Mouse (Mus musculus) adipocyte (in vitro differentiated cells): Measurements from ENCODE around the gene Mfsd4b5.
A peak's percentile ranks its signal among the peaks of the same experiment; 100 is the strongest.
"Not testable (repeated sequence)": the region's sequence is repeated elsewhere in the genome, so short reads cannot be mapped to it uniquely, and the experiment has no call there.

Experiments used
- DNase-seq: peaks from one replicate; pipeline ENCODE4 v3.0.0-alpha.2; 2016; ENCODE audit warnings: low spot score

Gene Mfsd4b5

DNA sequence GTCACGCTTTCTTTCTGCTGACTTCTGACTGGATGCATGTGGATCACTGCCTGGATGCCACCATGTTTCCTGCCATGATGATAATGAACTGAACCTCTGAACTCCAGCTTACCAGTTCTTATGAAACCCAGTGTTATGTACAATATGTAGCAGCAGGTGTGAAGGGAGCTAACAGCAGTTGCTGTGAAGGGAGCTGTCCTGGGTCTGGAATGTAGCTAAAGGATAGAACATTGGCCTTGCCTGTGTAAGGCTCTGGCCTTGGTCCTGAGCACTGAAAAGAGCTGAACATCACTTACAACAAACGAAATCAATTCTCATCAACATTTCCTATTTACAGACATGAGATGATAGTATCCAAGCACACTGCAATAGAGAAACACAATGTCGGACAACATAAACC is 18.9 kb downstream of the Mfsd4b5 start:
- peak; percentile 63 for DNase-seq

DNA sequence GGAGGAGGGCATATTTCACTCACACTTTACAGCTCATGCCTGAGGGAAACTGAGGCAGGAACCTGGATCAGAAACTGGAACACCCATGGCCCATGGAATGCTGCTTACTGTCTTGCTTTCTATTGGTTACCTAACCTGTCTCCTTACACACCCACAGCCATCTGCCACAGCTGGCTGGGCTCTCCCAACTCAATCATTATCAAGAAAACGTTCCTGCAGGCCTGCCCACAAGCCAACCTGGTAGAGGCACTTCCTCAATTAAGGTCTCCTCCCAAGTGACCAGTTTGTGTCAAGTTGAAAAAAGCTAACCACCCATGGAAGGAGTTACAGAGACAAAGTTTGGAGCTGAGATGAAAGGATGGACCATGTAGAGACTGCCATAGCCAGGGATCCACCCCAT is 24.5 kb downstream of the Mfsd4b5 start:
- no peak for DNase-seq

DNA sequence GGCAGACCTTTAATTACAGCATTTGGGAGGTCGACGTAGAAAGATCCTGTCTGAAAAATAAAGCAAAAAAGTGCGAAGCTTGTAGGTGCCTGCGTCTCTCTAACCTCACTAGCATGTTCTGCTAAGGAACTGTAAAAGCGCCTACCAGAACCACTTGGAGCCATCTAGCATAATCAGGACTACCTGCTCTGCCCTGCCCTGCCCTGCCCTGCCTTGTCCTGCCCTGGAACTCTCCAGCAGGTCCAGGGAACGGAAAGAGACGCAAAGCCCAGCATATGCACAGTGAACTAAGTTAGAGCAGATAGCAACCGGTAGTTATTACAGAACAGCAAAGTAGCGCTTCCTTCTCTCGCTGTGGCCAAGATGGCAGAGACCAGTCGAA is 26.0 kb downstream of the Mfsd4b5 start:
- DNase-seq: no peak

- DNase-seq: peak; percentile 98
Measured at GRCm38 (mm10) chr10:39959761-39960440, 26.5 kb downstream of the Mfsd4b5 start, which contains the start of gene Mfsd4b3. Gene Mfsd4b3, minus strand, starts transcription at chr10:39960153.

- DNase-seq: peak; percentile 53
Measured at GRCm38 (mm10) chr10:39958266-39958665, 28.2 kb downstream of the Mfsd4b5 start.

- peak; percentile 15 for DNase-seq
Measured at GRCm38 (mm10) chr10:39956340-39956878, 30.0 kb downstream of the Mfsd4b5 start.

- DNase-seq: no peak
Measured at GRCm38 (mm10) chr10:39955163-39955562, 31.3 kb downstream of the Mfsd4b5 start.

DNA sequence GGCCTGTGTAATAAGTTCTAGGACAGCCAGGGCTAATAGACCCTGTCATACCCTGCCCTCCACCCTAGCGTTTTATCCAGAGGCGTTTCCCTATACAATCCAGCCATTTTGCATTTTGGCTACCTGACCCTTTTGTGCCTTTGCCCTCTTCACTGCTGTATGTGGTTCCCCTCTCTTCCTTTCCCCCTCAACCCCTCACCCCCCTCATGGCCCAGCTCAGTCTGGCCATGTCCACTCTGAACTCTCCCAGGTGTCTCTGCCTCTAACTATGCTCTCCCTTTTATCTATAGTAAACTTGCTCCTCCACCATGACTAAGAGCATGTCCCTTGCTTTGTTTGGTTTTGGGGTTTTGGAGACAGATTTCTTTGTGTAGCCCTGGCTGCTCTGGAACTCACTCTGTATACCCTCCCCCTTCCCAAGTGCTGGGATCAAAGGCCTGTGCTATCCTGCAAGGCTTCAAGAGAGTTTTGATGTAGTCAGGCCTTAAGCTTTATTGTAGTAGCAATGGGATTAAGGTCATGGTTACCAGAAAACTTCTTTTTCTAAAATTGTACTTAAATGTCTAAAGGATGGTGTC is 37.0 kb downstream of the Mfsd4b5 start:
- no peak for DNase-seq

DNA sequence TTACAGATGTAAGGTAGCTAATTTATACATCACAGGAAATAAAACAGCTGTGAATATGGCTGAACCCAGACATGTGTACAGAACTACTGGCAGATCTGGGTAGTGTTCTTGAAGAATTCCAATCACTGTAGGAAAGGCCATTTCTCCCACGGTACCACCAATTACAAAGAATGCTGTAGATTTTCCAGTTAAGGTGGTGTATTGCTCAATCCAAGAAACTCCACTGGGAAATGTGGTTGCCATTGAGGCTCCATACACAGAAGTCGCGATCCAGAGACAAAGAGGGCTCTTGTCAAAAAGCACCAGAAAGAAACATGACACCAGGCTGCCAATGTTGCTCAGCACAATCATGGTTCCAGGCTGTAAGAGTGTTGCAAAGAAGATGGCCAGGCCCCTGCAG is 39.3 kb downstream of the Mfsd4b5 start:
- not testable (repeated sequence) for DNase-seq

- DNase-seq: no peak
Measured at GRCm38 (mm10) chr10:39936553-39936952, 49.9 kb downstream of the Mfsd4b5 start.

DNA sequence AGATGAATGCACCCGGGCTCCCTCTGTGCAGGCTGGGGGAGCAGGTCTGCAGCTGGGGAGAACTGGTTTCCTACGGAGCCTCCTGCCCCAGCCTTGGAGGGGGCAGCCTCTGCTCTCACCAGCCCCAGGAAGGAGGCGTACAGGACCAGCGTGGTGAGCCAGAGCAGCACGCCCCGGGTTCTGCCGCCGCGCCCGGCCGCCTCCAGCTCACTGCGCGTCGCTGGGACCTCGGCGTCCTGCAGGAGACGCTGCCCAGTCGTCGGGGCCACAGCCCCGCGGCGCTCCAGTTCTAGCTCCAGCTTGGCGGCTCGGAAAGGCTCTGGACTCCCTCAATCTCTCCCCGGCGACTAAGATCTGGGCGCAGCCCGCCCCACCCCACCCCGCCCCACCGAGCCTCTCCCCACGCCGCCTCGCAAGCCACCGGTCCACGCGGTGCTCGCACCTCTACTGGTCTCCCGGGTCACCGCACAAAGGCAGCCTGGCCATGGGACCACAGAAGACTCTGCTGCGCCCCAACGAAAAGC is 59.8 kb downstream of the Mfsd4b5 start, which contains the start of gene Mfsd4b2:
TSS of gene Mfsd4b2 (minus strand) at position 308 of the 524 bp plus-strand sequence.
- no peak for DNase-seq

- DNase-seq: not testable (repeated sequence)
Measured at GRCm38 (mm10) chr10:39924556-39924955, 61.9 kb downstream of the Mfsd4b5 start.

DNA sequence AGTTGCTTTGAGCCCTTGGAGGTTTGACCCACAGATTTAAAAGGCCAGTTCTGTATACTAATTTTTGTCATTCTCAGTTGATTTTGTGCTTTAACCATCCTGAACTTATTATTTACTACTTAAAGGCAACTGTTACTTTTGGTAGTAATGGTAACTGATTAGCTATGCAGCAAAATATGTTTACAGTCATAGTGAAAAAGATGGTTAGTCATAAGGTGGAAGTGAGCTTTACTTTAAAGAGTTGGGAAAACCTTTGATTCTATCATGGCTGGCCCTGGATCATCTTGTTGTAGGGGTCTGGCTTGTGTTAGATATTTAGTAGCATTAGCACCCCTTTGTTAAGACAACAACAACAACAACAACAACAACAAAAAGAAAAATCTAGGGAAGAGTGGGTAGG is 73.8 kb downstream of the Mfsd4b5 start:
- no peak for DNase-seq

DNA sequence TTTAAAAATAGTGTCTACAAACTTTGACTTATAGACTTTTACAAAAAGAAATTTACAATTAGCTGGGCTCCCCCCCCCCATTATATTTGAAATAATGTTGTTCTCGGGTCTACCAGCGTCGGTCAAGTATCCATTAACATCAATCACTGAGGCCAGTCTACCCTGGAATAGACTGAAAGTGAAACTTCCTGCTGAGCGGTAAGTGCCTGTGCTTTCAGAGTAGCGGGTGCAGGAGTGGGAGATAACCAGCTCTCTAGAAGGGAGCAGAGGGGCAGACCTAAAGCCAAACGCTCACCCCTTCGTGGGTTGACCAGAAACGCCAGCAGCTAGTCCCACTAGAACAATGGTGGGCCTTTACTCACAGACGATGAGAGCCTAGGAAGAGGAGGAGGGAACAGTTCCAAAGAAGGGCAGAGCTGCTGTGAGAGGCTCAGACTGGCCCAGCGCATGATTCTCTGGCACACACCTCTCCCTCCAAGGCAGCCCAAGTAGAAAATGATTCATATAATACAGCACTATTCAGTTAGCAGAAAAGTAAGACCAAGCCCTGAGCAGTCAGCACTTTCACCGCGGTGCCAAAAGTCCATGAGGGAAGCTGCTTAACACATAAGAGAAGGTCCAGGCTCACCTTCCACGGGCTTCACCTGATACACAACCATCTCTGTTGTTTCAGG is 77.5 kb downstream of the Mfsd4b5 start:
- DNase-seq: no peak
